Mouse (Mus musculus) spleen, adult 2 months (tissue): ENCODE results near the gene Isoc2b.

ENCODE experiments used
- CTCF ChIP-seq: fragments of 200-500 bp; IDR thresholded peaks from 2 replicates; pipeline ENCODE4 v1.5.1; 2011; ENCODE audit warnings: mild to moderate bottlenecking, inconsistent platforms; ENCODE audit not compliant: insufficient read depth, insufficient read length, insufficient replicate concordance; ENCODE audit errors: extremely low read depth
- POLR2A ChIP-seq: fragments of 200-500 bp; IDR thresholded peaks from 2 replicates; pipeline ENCODE4 v1.6.1; 2011; ENCODE audit warnings: low read depth, low read length, inconsistent platforms

DNA sequence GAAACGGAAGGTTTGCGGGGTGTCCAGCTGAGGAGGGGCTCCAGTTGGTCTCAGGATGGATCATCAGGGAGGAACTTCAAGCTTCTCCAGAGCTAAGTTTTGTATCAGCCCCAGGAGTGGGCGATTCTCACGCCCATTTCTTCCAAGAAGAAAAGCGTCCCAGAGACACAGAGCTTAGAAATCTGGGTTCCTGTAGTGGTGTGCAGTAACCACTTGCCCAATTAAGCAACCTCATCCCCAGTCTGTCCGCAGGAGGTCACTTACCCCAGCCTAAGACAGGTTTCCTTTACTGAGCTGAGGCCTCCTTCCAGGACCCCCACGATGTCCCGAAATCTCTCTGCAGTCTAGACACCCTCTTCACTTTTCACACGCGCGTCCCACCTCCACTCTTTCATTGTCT is 7.2 kb upstream of the Isoc2b start:
- TF ChIP-seq CTCF = no peak
- TF ChIP-seq POLR2A = no peak
